Mouse (Mus musculus) urinary bladder, postnatal 36 days (tissue): ENCODE results near the gene Serpinb6c.
"Not testable (repeated sequence)": the region's sequence is repeated elsewhere in the genome, so short reads cannot be mapped to it uniquely, and the experiment has no call there.

Experiments
- DNase-seq, 2 experiments: peaks; one replicate each; pipeline ENCODE4 v3.0.0; 2022; ENCODE audit warnings: low spot score in 2 of 2, mixed read lengths in 1 of 2

The Serpinb6c gene

GRCm38 (mm10) chr13:33905176-33905954 lies at the start of gene Serpinb6c:
Serpinb6c (minus strand) TSS chr13:33905708.
- no peak for DNase-seq

DNA sequence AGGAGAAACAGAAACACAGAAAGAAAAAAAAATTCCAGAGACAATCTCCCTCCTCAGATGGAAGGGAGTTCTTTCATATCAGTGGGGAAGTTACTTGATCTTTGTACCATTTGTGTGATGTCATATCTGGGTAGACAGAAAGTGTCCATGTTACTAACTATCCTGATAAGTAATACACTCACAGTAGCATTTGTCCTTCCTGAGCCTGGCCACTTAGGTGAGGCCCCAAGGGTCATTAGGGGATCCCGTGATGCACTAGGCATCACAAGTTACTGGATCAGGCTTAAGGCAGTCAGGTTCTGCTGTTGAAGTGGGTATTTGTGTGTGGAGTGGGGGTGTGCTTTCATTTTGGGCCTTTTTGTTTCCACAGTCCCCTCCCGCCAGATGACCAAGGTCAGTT lies 47.4 kb upstream of the Serpinb6c start:
- no peak for DNase-seq

DNA sequence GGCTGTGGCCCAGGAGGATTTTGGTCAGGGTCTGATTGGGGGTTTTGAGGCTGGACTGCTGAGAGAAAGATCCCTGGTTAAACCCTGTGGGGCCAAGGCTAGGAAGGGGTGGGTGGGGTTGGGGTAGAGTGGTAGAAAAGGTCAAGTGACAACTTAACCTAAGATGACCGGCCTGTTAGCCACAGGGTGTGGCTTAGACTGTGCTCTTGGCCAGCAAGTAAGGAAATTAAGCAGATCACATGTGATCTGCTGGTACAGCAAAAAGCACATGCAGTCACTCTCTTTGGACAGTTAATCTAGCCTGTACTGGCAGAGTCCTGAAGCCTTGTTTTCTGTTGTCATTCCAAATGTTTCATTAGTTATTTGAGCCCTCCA lies 46.6 kb upstream of the Serpinb6c start:
- no peak for DNase-seq

DNA sequence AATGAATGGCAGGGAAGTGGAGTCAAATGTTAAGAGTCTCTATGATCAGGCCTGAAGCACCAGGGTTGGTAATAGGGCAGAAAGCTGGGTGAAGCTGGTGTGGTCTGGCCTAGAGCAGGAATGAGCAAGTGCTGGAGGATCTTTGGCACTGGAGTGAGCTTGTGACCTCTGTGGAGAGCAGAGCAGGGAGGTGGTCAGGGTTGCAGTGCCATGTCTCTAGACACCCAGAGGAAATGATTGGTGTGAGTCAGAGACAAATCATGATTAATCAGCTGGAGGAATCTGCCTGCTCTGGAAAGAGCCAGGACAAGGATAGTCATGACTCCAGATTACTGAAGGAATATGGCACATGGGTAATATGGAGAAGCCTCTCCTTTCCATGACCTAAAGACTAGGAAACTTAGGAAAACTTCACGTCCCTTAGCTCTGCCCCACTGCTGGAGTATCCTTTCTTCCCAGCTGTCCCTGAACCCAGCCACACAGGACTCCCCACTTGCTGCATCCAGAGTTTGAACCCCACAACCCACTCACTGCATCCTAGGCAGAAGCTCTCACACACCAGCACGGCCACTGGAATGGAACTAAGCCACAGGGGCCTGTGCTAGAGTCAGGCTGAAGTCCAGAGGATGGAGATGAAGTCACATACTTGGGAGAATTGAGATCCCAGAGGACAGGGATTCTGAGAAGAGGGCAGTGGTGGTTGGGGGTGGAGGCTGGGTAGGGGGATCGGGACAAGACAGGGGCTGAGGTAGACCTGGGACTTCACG lies 46.0 kb upstream of the Serpinb6c start:
- DNase-seq = no peak

- DNase-seq = no peak
These were observed 36.8 kb upstream of the Serpinb6c start for GRCm38 (mm10) chr13:33942212-33942779.

DNA sequence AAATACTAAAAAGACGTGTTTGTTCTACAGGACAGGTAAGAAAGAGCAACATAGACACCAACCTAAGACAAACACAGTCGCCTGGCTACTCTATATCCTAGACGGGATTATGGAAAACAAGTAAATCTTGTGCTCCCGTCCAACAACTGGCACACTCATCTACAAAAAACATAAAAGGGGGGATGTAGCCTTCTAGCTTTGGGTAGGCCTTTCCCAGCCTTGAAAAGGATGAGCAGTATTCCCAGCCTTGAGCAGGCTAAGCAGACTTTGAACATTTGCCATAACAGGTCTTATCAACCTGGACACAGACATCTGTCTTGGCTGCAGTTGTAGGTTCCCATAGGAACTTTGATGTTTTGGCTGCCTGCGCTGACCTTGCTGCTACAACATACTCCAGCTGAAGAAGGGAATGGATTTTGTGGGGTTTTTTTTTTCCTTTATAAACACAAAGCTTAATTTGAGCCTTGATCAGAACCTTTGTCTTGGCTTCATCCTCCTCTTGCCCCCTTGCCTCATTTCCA lies 35.8 kb upstream of the Serpinb6c start:
- DNase-seq = no peak

DNA sequence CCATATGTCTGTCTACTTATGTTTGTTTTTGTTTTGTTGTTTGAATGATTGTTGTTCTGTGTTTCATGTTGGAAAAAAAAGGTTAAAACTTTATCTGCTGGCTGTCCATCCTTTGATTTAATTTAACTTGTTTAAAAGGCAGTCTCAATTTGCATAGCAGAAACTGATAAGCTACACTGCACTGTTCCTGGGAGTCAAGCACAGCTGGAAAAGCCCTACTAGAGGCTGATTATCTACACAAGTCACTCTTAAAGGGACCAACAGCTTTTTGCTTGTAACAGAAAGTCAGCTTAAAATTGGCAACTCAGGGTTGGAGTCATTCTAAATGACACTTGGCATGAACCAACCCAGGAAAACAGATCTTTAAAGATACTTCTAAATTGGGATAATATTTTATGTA lies 32.1 kb upstream of the Serpinb6c start:
- DNase-seq = not testable (repeated sequence)

DNA sequence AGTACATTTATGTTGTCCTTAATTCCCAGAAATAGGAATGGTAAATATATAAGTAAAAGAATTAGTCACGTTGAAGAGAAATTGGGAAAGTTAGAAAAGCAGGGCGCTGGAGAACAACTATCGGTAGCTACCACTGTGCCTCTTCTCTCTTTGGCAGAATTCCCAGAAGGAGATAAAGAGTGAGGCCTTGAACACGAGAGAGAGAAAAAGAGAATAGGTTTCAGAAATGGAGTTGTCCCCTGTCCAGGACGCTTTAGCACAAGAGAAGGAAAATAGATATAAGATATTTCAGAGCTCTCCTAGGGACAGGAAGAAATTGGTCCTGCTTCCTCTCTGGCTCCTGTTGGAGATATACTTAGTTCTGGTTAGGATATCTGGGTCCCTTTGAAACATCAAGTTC lies 31.6 kb upstream of the Serpinb6c start:
- no peak for DNase-seq

DNA sequence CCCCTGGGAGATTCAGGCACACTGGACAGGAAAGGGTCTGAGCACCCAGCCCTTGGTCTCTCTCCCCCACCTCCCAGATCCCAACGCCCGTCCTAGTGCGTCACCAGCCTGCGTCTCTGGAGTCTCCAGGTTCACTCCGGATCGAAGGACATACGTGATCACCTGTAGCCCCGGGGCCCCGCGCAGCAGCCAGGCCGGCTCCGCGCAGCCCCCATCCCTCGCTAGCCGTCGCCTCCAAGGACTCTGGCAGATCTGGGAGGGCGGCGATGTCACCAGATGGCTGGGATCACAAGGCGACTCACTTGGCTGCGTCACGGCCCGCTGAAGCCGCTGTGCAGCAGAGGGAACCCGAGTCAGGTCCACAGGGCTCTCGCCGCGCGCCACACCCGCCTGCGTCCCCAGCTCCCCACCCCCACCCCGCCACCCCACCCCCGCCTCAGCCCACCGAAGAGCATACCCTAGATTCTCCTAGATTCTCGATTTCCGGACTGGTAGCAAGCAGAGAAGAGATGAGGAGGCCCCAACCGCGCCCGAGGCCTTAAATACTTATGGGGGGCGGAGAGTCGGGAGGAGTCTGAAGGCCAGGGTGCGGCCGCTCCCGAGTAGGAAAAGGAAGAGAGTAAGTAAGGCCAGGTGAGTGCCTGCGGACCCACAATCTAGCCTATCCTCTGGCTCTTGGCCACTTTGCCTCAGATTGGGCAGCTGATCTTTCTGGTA lies 30.1 kb upstream of the Serpinb6c start:
- DNase-seq = peak; percentile 64 to 77

- peak in 1 of 2 experiments; percentile 32 for DNase-seq
These were observed 29.2 kb upstream of the Serpinb6c start for GRCm38 (mm10) chr13:33934743-33935142.

DNA sequence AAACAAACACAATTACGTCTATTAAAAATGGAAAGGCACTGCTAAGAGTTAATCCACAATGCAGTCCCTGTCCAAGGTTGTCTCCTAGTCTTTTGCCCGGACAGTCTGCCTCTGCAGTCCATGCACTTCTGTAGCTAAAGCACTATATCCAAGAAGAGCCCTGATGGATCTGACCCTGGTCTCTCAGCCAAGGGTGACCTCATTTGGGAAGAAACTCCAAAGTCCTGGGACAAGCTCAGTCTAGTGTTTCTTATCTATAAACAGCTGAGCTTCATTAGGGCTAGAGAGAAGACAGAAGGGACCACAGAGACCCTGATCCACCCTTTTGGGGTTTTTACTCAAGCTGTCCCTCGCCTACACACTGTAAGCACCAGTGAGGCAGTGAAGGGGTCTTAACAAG lies 25.4 kb upstream of the Serpinb6c start:
- DNase-seq = peak in 1 of 2 experiments; percentile 40

DNA sequence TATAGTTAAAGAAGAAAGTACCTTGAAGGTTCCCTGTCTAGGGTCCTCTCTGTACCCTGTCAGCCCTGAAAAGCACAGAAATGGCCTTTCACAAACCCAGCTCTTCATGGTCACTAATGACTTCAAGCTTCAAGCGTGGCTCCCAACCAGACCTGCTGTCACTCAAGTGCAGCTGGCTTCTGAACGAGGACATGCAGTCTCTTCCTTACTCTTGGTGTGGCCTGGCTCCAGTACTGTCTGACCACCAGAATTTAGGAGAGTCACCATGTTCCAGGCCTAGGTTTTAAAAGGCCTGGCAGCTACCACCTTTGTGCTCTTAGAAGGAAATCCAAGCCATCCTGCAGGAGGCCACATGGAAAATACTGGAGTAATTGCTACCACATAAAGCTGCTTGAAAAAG lies 24.8 kb upstream of the Serpinb6c start:
- DNase-seq = no peak

DNA sequence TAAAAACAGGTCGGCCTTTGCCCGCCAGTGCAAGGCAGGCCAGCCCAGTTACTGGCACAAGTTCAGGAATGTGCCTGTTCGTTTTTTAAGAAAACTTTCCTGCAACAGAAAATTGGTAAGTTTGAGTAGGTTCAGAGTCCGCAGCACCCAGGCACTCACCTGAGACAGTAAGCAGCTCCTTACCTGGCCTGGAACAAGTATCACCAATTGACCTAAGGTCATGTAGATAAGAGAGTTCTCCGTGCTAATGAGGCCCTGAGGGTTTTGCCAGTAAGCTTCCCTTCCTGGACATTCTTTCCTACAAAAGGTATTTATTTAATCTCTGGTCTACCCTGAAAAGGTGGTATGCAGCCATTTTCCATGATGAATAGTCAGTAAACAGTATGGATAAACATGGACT lies 16.2 kb upstream of the Serpinb6c start:
- no peak for DNase-seq

DNA sequence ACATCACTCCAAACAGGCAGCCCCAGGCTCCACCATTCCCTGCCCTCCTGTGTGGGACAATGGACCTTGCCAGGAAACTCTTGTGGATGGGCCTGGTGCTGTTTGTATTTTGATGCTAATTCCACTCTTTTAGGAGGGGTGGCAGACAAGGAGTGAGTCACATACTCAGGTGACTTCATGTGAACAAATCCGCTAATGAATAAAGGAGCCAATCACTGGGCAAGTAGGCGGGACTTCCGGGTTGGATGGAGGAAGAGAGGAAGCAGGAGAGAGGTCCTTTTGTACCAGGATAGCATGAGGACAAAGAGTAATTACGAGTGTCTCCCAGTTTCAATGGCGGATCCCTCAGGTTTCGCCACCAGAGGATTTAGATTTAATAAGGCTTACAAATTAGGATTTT lies 15.5 kb upstream of the Serpinb6c start:
- DNase-seq = no peak

DNA sequence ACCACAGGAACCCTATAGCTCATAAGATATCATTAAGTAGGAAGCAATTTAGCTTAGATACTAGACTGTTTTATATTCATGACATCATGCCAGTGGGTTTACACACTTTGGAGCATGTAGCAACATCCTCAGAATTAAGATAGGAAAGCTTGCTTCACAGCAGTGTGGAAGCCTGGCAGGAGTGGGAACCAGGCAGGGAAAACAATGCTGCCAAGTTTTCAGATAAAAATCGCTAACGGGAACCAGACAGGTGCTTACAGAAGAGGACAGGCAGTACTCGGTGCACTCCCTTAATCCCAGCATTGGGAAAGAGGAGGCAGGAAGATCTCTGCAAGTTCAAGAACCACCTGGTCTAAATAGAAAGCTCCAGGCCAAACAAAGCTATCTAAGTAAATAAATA lies 1.3 kb upstream of the Serpinb6c start:
- no peak for DNase-seq

- no peak for DNase-seq
These were observed 2.2 kb downstream of the Serpinb6c start for GRCm38 (mm10) chr13:33903290-33903689.

DNA sequence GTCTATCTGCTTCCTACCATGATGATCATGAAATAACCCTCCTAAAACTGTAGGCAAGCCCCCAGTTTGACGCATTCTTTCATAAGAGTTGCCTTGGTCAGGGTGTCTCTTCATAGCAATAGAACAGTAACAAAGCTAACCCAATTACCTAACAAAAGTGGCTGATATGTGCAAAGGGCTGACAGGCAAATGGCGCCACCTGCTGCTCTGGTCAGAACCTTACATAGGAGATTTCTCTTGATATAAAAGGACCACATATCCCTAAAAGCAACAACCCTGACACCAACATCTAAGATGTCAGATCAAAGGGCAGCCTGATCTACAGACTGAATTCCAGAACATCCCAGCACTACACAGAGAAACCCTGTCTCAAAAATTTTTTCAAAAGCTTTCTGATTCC lies 11.3 kb downstream of the Serpinb6c start:
- DNase-seq = no peak

DNA sequence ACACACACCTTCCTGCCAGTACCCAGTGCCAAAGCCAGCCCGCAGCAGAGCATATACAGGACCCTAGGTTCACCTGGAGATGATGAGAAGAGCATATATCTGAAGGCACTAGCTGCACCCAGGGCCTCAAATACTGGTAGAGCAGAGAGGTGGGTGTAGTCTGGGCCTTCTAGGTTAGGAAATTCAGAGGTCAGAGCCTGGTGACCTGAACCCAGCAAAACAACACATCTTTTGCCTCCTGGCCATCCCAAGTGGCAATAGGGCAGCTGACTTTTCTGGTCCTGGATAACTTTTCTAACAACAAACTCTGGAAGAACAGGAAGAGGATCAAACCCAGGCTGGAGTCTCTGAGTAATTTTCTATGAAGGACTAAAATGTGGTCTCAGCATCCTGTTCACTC lies 62.2 kb downstream of the Serpinb6c start, which contains the start of gene Serpinb6e:
Gene Serpinb6e (minus strand): TSS at position 101 of the 400 bp plus-strand sequence.
- no peak for DNase-seq

DNA sequence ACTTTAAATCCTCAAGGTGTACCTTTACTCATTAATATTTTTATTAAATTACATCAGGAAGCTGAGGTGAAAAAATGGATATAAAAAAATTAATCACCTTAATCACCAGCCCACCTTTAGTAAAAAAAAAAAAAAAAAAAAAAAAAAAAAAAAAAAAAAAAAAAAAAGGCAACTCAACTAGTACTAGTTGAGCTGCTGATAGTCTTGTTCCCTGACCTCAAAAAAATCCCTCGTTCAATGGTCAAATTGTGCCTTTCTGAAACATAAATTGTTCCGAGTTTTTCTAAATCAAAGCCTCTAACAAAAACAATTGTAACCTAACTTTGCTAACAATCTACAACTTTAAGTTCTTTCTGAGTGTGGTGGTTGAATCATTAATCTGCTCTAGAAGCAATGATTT lies 74.8 kb downstream of the Serpinb6c start:
- no peak for DNase-seq
